Mouse (Mus musculus): ENCODE data around the gene 0610009B22Rik.

The 0610009B22Rik gene

GRCm38 (mm10) chr11:51658705-51659104, 30.0 kb downstream of the 0610009B22Rik start:
- DNase-seq (ENCODE audit: low spot score) = no peak

GRCm38 (mm10) chr11:51658291-51658690, 30.4 kb downstream of the 0610009B22Rik start:
- no peak for DNase-seq (ENCODE audit: low spot score)

- DNase-seq (ENCODE audit: low spot score) = no peak
These were observed 31.7 kb downstream of the 0610009B22Rik start for GRCm38 (mm10) chr11:51656798-51657521.

GRCm38 (mm10) chr11:51654891-51655290, 33.8 kb downstream of the 0610009B22Rik start:
- no peak for DNase-seq (ENCODE audit: low spot score)

- no peak for DNase-seq (ENCODE audit: low spot score)
These were observed 34.9 kb downstream of the 0610009B22Rik start for GRCm38 (mm10) chr11:51653736-51654135.

GRCm38 (mm10) chr11:51652889-51653418, 35.7 kb downstream of the 0610009B22Rik start:
- DNase-seq (ENCODE audit: low spot score) = no peak

- no peak for DNase-seq (ENCODE audit: low spot score)
These were observed 37.8 kb downstream of the 0610009B22Rik start, which contains the start of the genes N4bp3 and D930048N14Rik for GRCm38 (mm10) chr11:51650691-51651515. Gene N4bp3 (minus strand): TSS chr11:51650842. Gene D930048N14Rik (plus strand): TSS chr11:51650954.

- no peak for DNase-seq (ENCODE audit: low spot score)
These were observed 38.4 kb downstream of the 0610009B22Rik start for GRCm38 (mm10) chr11:51650261-51650660.

- DNase-seq (ENCODE audit: low spot score) = no peak
These were observed 38.8 kb downstream of the 0610009B22Rik start for GRCm38 (mm10) chr11:51649889-51650199.

- no peak for DNase-seq (ENCODE audit: low spot score)
These were observed 39.4 kb downstream of the 0610009B22Rik start for GRCm38 (mm10) chr11:51649111-51649888.

- no peak for DNase-seq (ENCODE audit: low spot score)
These were observed 40.1 kb downstream of the 0610009B22Rik start for GRCm38 (mm10) chr11:51648566-51648965.

- DNase-seq (ENCODE audit: low spot score) = no peak
These were observed 41.7 kb downstream of the 0610009B22Rik start for GRCm38 (mm10) chr11:51646751-51647667.

GRCm38 (mm10) chr11:51646245-51646644, 42.4 kb downstream of the 0610009B22Rik start:
- no peak for DNase-seq (ENCODE audit: low spot score)

- no peak for DNase-seq (ENCODE audit: low spot score)
These were observed 43.4 kb downstream of the 0610009B22Rik start for GRCm38 (mm10) chr11:51645293-51645692.

GRCm38 (mm10) chr11:51644217-51644616, 44.5 kb downstream of the 0610009B22Rik start:
- no peak for DNase-seq (ENCODE audit: low spot score)

GRCm38 (mm10) chr11:51643761-51644160, 44.9 kb downstream of the 0610009B22Rik start:
- DNase-seq (ENCODE audit: low spot score) = no peak

GRCm38 (mm10) chr11:51643202-51643601, 45.5 kb downstream of the 0610009B22Rik start:
- DNase-seq (ENCODE audit: low spot score) = no peak

- no peak for DNase-seq (ENCODE audit: low spot score)
These were observed 47.9 kb downstream of the 0610009B22Rik start for GRCm38 (mm10) chr11:51640748-51641147.

- DNase-seq (ENCODE audit: low spot score) = no peak
These were observed 50.2 kb downstream of the 0610009B22Rik start for GRCm38 (mm10) chr11:51638497-51638896.

GRCm38 (mm10) chr11:51637971-51638414, 50.7 kb downstream of the 0610009B22Rik start:
- no peak for DNase-seq (ENCODE audit: low spot score)

- peak; percentile 75 for DNase-seq (ENCODE audit: low spot score)
These were observed 52.4 kb downstream of the 0610009B22Rik start for GRCm38 (mm10) chr11:51636323-51636684.

Measured in c-Kit-positive CD71-positive TER-119-positive erythroid progenitor cells, embryonic 14.5 days (primary cell).